Mouse (Mus musculus) midbrain, embryonic 11.5 days (tissue): ENCODE data around the gene Tecr. TPM values are rescaled to one million over a fixed set of nuclear protein-coding genes. Genes with fewer than 3 reads are reported as not detected.

ENCODE experiments used
- ATAC-seq: fragments of 200-750 bp; cut with Nextera tagmentation; 2 replicates; pipeline ENCODE4 v1.8.0; 2017; ENCODE audit warnings: moderate TSS enrichment, moderate library complexity; ENCODE audit not compliant: low FRiP score
- DNase-seq: peaks from one replicate; pipeline ENCODE4 v3.0.0; 2015; ENCODE audit warnings: low spot score; ENCODE audit errors: missing footprints
- H3K27ac ChIP-seq: fragments of 300-500 bp; sonication (generic); 2 replicates; pipeline ENCODE4 v1.5.1; 2014; ENCODE audit warnings: low read depth, low read length
- H3K27me3 ChIP-seq: fragments of 300-500 bp; sonication (generic); 2 replicates; pipeline ENCODE4 v1.6.1; 2014; ENCODE audit warnings: mild to moderate bottlenecking, low read length, moderate library complexity, mixed read lengths; ENCODE audit not compliant: control insufficient read depth, insufficient read depth
- H3K36me3 ChIP-seq: fragments of 300-500 bp; sonication (generic); 2 replicates; pipeline ENCODE4 v1.6.1; 2014; ENCODE audit warnings: mild to moderate bottlenecking, low read length, moderate library complexity, mixed read lengths; ENCODE audit not compliant: control insufficient read depth, insufficient read depth
- H3K4me1 ChIP-seq: fragments of 300-500 bp; sonication (generic); 2 replicates; pipeline ENCODE4 v1.6.1; 2014; ENCODE audit warnings: low read length; ENCODE audit not compliant: control insufficient read depth, insufficient read depth
- H3K4me2 ChIP-seq: fragments of 300-500 bp; sonication (generic); 2 replicates; pipeline ENCODE4 v1.6.1; 2014; ENCODE audit warnings: mild to moderate bottlenecking, moderate library complexity
- H3K4me3 ChIP-seq: fragments of 300-500 bp; sonication (generic); 2 replicates; pipeline ENCODE4 v1.5.1; 2014; ENCODE audit warnings: low read depth, low read length
- H3K9ac ChIP-seq: fragments of 300-500 bp; sonication (generic); 2 replicates; pipeline ENCODE4 v1.6.1; 2014; ENCODE audit warnings: low read length
- H3K9me3 ChIP-seq: fragments of 300-500 bp; sonication (generic); 2 replicates; pipeline ENCODE4 v1.6.1; 2016; ENCODE audit warnings: low read length; ENCODE audit not compliant: control insufficient read depth
- WGBS: fragments of 180-500 bp; shearing (Covaris S2); extraction: QIAGEN DNeasy Blood & Tissue Kit; methylation state at CpG from one replicate; pipeline ENCODE4 v1.1.7; 2014; 5-methylcytosine and 5-hydroxymethylcytosine counted together
- polyA plus RNA-seq: library from polyadenylated mRNA; unstranded; fragments of >200 nt; fragmentation: Nextera tagmentation; extraction: Ambion mirVana; gene quantifications from 2 replicates; pipeline ENCODE4 v1.2.1, GENCODE M21; 2014

Tecr gene
- polyA plus RNA-seq, 1 experiment from 2014 or later, result 680 TPM

- no peak overlapping the region for H3K4me3 ChIP-seq
- DNase-seq (no peak), ATAC-seq (no peak)
- H3K27ac ChIP-seq, result no peak overlapping the region
- no peaks in the 10 kb centered on the region for H3K36me3 ChIP-seq
- H3K4me2 ChIP-seq, result no peak overlapping the region
- H3K4me1 ChIP-seq, result peaks cover 4% of the 10 kb centered on the region; the same call in 1 of the 2 replicates
- 89% methylated on average over 4 of the region's 4 CpGs for WGBS
- H3K9me3 ChIP-seq, result no peaks in the 10 kb centered on the region
- no peaks in the 10 kb centered on the region for H3K27me3 ChIP-seq
- H3K9ac ChIP-seq, result no peak overlapping the region
These were observed 40.3 kb upstream of the Tecr start for GRCm38 (mm10) chr8:83648031-83648430.

- ATAC-seq (no peak), DNase-seq (no peak)
- H3K4me1 ChIP-seq, result peaks cover 4% of the 10 kb centered on the region; the same call in 1 of the 2 replicates
- no peaks in the 10 kb centered on the region for H3K36me3 ChIP-seq
- no peaks in the 10 kb centered on the region for H3K9me3 ChIP-seq
- H3K27ac ChIP-seq, result no peak overlapping the region
- H3K4me3 ChIP-seq, result no peak overlapping the region
- no peak overlapping the region for H3K4me2 ChIP-seq
- no peak overlapping the region for H3K9ac ChIP-seq
- no peaks in the 10 kb centered on the region for H3K27me3 ChIP-seq
- 92% methylated on average over 11 of the region's 11 CpGs for WGBS
These were observed 39.7 kb upstream of the Tecr start for GRCm38 (mm10) chr8:83647511-83647910.

- Histone ChIP-seq H3K4me3 (no peak overlapping the region), H3K4me2 (no peak overlapping the region), H3K36me3 (no peaks in the 10 kb centered on the region), H3K27me3 (no peaks in the 10 kb centered on the region), H3K9ac (no peak overlapping the region), H3K4me1 (no peaks in the 10 kb centered on the region), H3K9me3 (peaks cover 4% of the 10 kb centered on the region; the same call in 1 of the 2 replicates), H3K27ac (no peak overlapping the region)
- DNase-seq, result no peak
- 72% methylated on average over 5 of the region's 5 CpGs for WGBS
- ATAC-seq, result no peak
These were observed 31.9 kb upstream of the Tecr start for GRCm38 (mm10) chr8:83639649-83640048.

- no peak for DNase-seq
- Histone ChIP-seq H3K9ac (no peak overlapping the region), H3K36me3 (no peaks in the 10 kb centered on the region), H3K27me3 (no peaks in the 10 kb centered on the region), H3K4me1 (no peaks in the 10 kb centered on the region), H3K27ac (no peak overlapping the region), H3K4me3 (no peak overlapping the region), H3K9me3 (peaks cover 4% of the 10 kb centered on the region; the same call in 1 of the 2 replicates), H3K4me2 (no peak overlapping the region)
- ATAC-seq, result no peak
- WGBS, result 77% methylated on average over 4 of the region's 4 CpGs
These were observed 31.1 kb upstream of the Tecr start for GRCm38 (mm10) chr8:83638856-83639255.

GRCm38 (mm10) chr8:83632083-83632707 is 24.4 kb upstream of the Tecr start:
- H3K4me3 ChIP-seq, result no peak overlapping the region
- H3K4me1 ChIP-seq, result no peaks in the 10 kb centered on the region
- H3K36me3 ChIP-seq, result no peaks in the 10 kb centered on the region
- WGBS, result 86% methylated on average over 7 of the region's 7 CpGs
- H3K4me2 ChIP-seq, result no peak overlapping the region
- peaks cover 4% of the 10 kb centered on the region; the same call in 1 of the 2 replicates for H3K9me3 ChIP-seq
- ATAC-seq, result no peak
- H3K9ac ChIP-seq, result no peak overlapping the region
- H3K27me3 ChIP-seq, result no peaks in the 10 kb centered on the region
- DNase-seq, result no peak
- H3K27ac ChIP-seq, result no peak overlapping the region

GRCm38 (mm10) chr8:83625676-83626299 is 18.0 kb upstream of the Tecr start:
- DNase-seq, result no peak
- ATAC-seq, result no peak
- H3K4me3 ChIP-seq, result no peak overlapping the region
- whole genome bisulfite sequencing, result 90% methylated on average over 6 of the region's 6 CpGs
- no peak overlapping the region for H3K9ac ChIP-seq
- no peak overlapping the region for H3K4me2 ChIP-seq
- no peak overlapping the region for H3K27ac ChIP-seq
- peaks cover 3% of the 10 kb centered on the region; the same call in 1 of the 2 replicates for H3K4me1 ChIP-seq
- H3K9me3 ChIP-seq, result no peaks in the 10 kb centered on the region
- no peaks in the 10 kb centered on the region for H3K36me3 ChIP-seq
- no peaks in the 10 kb centered on the region for H3K27me3 ChIP-seq

GRCm38 (mm10) chr8:83624739-83625138 is 17.0 kb upstream of the Tecr start:
- Histone ChIP-seq H3K27me3 (no peaks in the 10 kb centered on the region), H3K36me3 (no peaks in the 10 kb centered on the region), H3K27ac (no peak overlapping the region), H3K4me1 (peaks cover 3% of the 10 kb centered on the region; the same call in 1 of the 2 replicates), H3K4me3 (no peak overlapping the region), H3K4me2 (no peak overlapping the region), H3K9ac (no peak overlapping the region), H3K9me3 (no peaks in the 10 kb centered on the region)
- 48% methylated on average over 3 of the region's 3 CpGs for WGBS
- DNase-seq (no peak), ATAC-seq (no peak)

GRCm38 (mm10) chr8:83623549-83623948 is 15.8 kb upstream of the Tecr start:
- H3K27me3 ChIP-seq, result no peaks in the 10 kb centered on the region
- no peak overlapping the region for H3K27ac ChIP-seq
- no peak overlapping the region for H3K4me3 ChIP-seq
- ATAC-seq (no peak), DNase-seq (no peak)
- no peak overlapping the region for H3K4me2 ChIP-seq
- H3K36me3 ChIP-seq, result no peaks in the 10 kb centered on the region
- H3K9me3 ChIP-seq, result no peaks in the 10 kb centered on the region
- H3K9ac ChIP-seq, result no peak overlapping the region
- WGBS, result 92% methylated on average over 7 of the region's 7 CpGs
- peaks cover 3% of the 10 kb centered on the region; the same call in 1 of the 2 replicates for H3K4me1 ChIP-seq

GRCm38 (mm10) chr8:83622389-83622989 is 14.7 kb upstream of the Tecr start:
- ATAC-seq, result peak; percentile 90
- Histone ChIP-seq H3K27ac (no peak overlapping the region), H3K4me2 (peak overlapping the region; percentile 77)

More at GRCm38 (mm10) chr8:83622389-83622989, 14.7 kb upstream of the Tecr start:
- 12% methylated on average over 23 of the region's 23 CpGs for WGBS
- Histone ChIP-seq H3K27me3 (no peaks in the 10 kb centered on the region), H3K9me3 (no peaks in the 10 kb centered on the region), H3K36me3 (no peaks in the 10 kb centered on the region), H3K9ac (peak overlapping the region; percentile 66), H3K4me1 (peaks cover 3% of the 10 kb centered on the region; the same call in 1 of the 2 replicates), H3K4me3 (peak overlapping the region; percentile 33)
- DNase-seq, result peak; percentile 97
